Mouse (Mus musculus) Patski (cell line): Measurements from ENCODE around the gene Angptl2. TPM values are rescaled to one million over a fixed set of nuclear protein-coding genes. Genes with fewer than 3 reads are reported as not detected.

Experiments
- ATAC-seq: fragments of 100-300 bp; one replicate; pipeline ENCODE4 v1.8.0; 2021
- CTCF ChIA-PET: fragments of 350-600 bp; sonication (Branson Sonifier 250); formaldehyde crosslinking; loops from one replicate; lab custom pipeline; 2022; ENCODE audit warnings: inconsistent platforms; lab: Charles Lee
- POLR2A ChIA-PET: fragments of 350-600 bp; sonication (Branson Sonifier 250); formaldehyde crosslinking; loops from one replicate; lab custom pipeline; 2022; ENCODE audit warnings: antibody characterized with exemption, inconsistent platforms; lab: Charles Lee
- DNase-seq: peaks from one replicate; pipeline ENCODE4 v3.0.0-alpha.2; 2011; ENCODE audit warnings: low read depth, low spot score
- H3K27me3 ChIP-seq: fragments of 371-371 bp; one replicate; pipeline ENCODE4 v1.5.1; 2021
- CTCF ChIP-seq: fragments of 100-300 bp; IDR thresholded peaks from one replicate; pipeline ENCODE4 v1.5.1; 2021
- in situ Hi-C: fragments of 300-500 bp; cut with MboI; formaldehyde crosslinking; loops from 3 replicates; pipeline ENCODE4 v1.11.1; 2018; ENCODE audit warnings: low pct_unique_long_range_greater_than_20kb, mixed read lengths
- polyA plus RNA-seq: library from polyadenylated mRNA; unstranded; gene quantifications from one replicate; pipeline ENCODE4 v1.2.3, GENCODE M21; 2021

Angptl2 gene
- polyA plus RNA-seq, 1 experiment from 2014 or later, result 16.2 TPM

GRCm38 (mm10) chr2:33267075-33267474 lies 51.2 kb downstream of the Angptl2 start:
- ATAC-seq (no peak), DNase-seq (no peak)
- H3K27me3 ChIP-seq, result no peaks in the 10 kb centered on the region
- ChIA-PET POLR2A (no interaction called here), CTCF (interaction anchor here (1.1 to 3.8 kb wide), 3 partner anchors 9 to 15 kb away, joined by 3 to 14 read pairs (median 8); no protein-coding TSS in a partner anchor)
- TF ChIP-seq CTCF, result no peak
- in situ Hi-C loops, result no loop called here

GRCm38 (mm10) chr2:33268384-33269131 lies 52.7 kb downstream of the Angptl2 start:
- in situ Hi-C loops, result no loop called here
- TF ChIP-seq CTCF, result no peak
- H3K27me3 ChIP-seq, result no peaks in the 10 kb centered on the region
- ATAC-seq, result no peak
- CTCF ChIA-PET, result interaction anchor here (1.7 to 3.8 kb wide), 2 partner anchors 13 to 14 kb away, joined by 8 to 14 read pairs; no protein-coding TSS in a partner anchor
- DNase-seq, result no peak
- POLR2A ChIA-PET, result no interaction called here

GRCm38 (mm10) chr2:33269132-33269493 lies 53.2 kb downstream of the Angptl2 start:
- DNase-seq (no peak), ATAC-seq (no peak)
- ChIA-PET POLR2A (no interaction called here), CTCF (no interaction called here)
- no peak for TF ChIP-seq CTCF
- in situ Hi-C loops, result no loop called here
- H3K27me3 ChIP-seq, result no peaks in the 10 kb centered on the region

GRCm38 (mm10) chr2:33270569-33270968 lies 54.7 kb downstream of the Angptl2 start:
- in situ Hi-C loops, result no loop called here
- no peak for ATAC-seq
- POLR2A ChIA-PET, result no interaction called here
- no peak for DNase-seq
- TF ChIP-seq CTCF, result no peak
- CTCF ChIA-PET, result no interaction called here
- H3K27me3 ChIP-seq, result no peaks in the 10 kb centered on the region

- POLR2A ChIA-PET, result no interaction called here
- no peak for DNase-seq
- in situ Hi-C loops, result no loop called here
- CTCF ChIA-PET, result no interaction called here
- no peak for TF ChIP-seq CTCF
- no peaks in the 10 kb centered on the region for H3K27me3 ChIP-seq
- ATAC-seq, result no peak
These were observed 55.6 kb downstream of the Angptl2 start for GRCm38 (mm10) chr2:33271511-33271910.

- ChIA-PET CTCF (no interaction called here), POLR2A (interaction anchor here (0.7 kb wide), 1 partner anchor 16 kb away, joined by 4 read pairs; no protein-coding TSS in a partner anchor)
- H3K27me3 ChIP-seq, result no peaks in the 10 kb centered on the region
- ATAC-seq, result no peak
- in situ Hi-C loops, result no loop called here
- no peak for DNase-seq
- no peak for TF ChIP-seq CTCF
These were observed 57.0 kb downstream of the Angptl2 start for GRCm38 (mm10) chr2:33272665-33273439.

- no peak for ATAC-seq
These were observed 59.0 kb downstream of the Angptl2 start for GRCm38 (mm10) chr2:33274719-33275490.

GRCm38 (mm10) chr2:33279758-33280157 lies 63.9 kb downstream of the Angptl2 start:
- TF ChIP-seq CTCF, result no peak
- ChIA-PET CTCF (no interaction called here), POLR2A (no interaction called here)
- no peaks in the 10 kb centered on the region for H3K27me3 ChIP-seq
- DNase-seq (no peak), ATAC-seq (no peak)
- in situ Hi-C loops, result no loop called here

More at GRCm38 (mm10) chr2:33274719-33275490, 59.0 kb downstream of the Angptl2 start:
- ChIA-PET POLR2A (no interaction called here), CTCF (no interaction called here)
- DNase-seq, result no peak
- in situ Hi-C loops, result no loop called here
- no peaks in the 10 kb centered on the region for H3K27me3 ChIP-seq
- TF ChIP-seq CTCF, result no peak

GRCm38 (mm10) chr2:33280525-33280924 lies 64.7 kb downstream of the Angptl2 start:
- TF ChIP-seq CTCF, result no peak
- CTCF ChIA-PET, result interaction anchor here (2.7 kb wide), 1 partner anchor 13 kb away, joined by 8 read pairs; no protein-coding TSS in a partner anchor
- DNase-seq (no peak), ATAC-seq (no peak)
- POLR2A ChIA-PET, result no interaction called here
- no peaks in the 10 kb centered on the region for H3K27me3 ChIP-seq
- in situ Hi-C loops, result no loop called here

GRCm38 (mm10) chr2:33281807-33282206 lies 65.9 kb downstream of the Angptl2 start:
- POLR2A ChIA-PET, result no interaction called here
- DNase-seq, result no peak
- in situ Hi-C loops, result no loop called here

More at GRCm38 (mm10) chr2:33281807-33282206, 65.9 kb downstream of the Angptl2 start:
- CTCF ChIA-PET, result interaction anchor here (1.1 to 2.7 kb wide), 4 partner anchors 14 to 66 kb away, joined by 3 to 8 read pairs (median 4); no protein-coding TSS in a partner anchor
- TF ChIP-seq CTCF, result no peak
- no peak for ATAC-seq
- H3K27me3 ChIP-seq, result no peaks in the 10 kb centered on the region
